9 mouse cellular contexts compared by ENCODE assay signal in genomic region chr14:20258185-20259113, GRCm38 (mm10). TPM values are rescaled to one million over a fixed set of nuclear protein-coding genes. Genes with fewer than 3 reads are reported as not detected.
DNase-seq lines count a peak whose midpoint lies in the region; ATAC-seq and TF ChIP-seq lines count a peak whose summit lies in the region.
"Had no signal": no experiment of that assay in that cellular context is flagged by ENCODE, and none has a peak within 500 bp of the region (broad histone marks: within the 10 kb centered on the region; RNA-seq: fewer than 3 reads in every experiment).

No protein-coding gene starts in this region.

- 0 out of 2 replicates have a peak, but pooled peaks have one; percentile 57 for ATAC-seq in erythroid progenitor cell, adult 5-6 weeks (replicated peaks; ENCODE audit: low FRiP score, poor library complexity, severe bottlenecking)

- no peak overlapping the region for H3K4me2 ChIP-seq in CH12.LX (ENCODE audit: insufficient read depth, low read depth, poor library complexity, severe bottlenecking)
- H3K4me2 ChIP-seq: heart, embryonic 13.5 days had no signal

- peak; percentile 76 for DNase-seq in CH12.LX (ENCODE audit: extremely low read depth)
- peak; percentile 85 for DNase-seq in brain, embryonic 14.5 days (ENCODE audit: low read depth)
- DNase-seq in heart, postnatal 36 days, result peak; percentile 77 to 85
- peak; percentile 40 for DNase-seq in large intestine, adult 2 months (ENCODE audit: low read depth, low spot score)
- peak; percentile 78 for DNase-seq in lung, adult 2 months
- DNase-seq in ovary, adult 18-20 months (ENCODE audit: low spot score), result peak; percentile 41
- peak; percentile 36 to 37 for DNase-seq in thymus, adult 18-20 months

- no peak for TF ChIP-seq EP300 in CH12.LX (IDR thresholded peaks at IDR 0.05; ENCODE audit: low read length)

- H3K4me3 ChIP-seq in CH12.LX (replicated peaks in 1 of 3; ENCODE audit: low read depth in 2 of 3, low read length in 2 of 3, poor library complexity in 1 of 3), result no peak overlapping the region
- H3K4me3 ChIP-seq in lung, adult 2 months (replicated peaks; ENCODE audit: extremely low read depth, low read depth, low read length), result no peak overlapping the region
- H3K4me3 ChIP-seq: heart, embryonic 13.5 days had no signal

- H3K9ac ChIP-seq in CH12.LX (ENCODE audit: insufficient read depth, low read depth), result no peak overlapping the region
- H3K9ac ChIP-seq: heart, embryonic 13.5 days had no signal

- TF ChIP-seq CTCF in CH12.LX (conservative IDR thresholded peaks at IDR 0.05 in 1 of 2, IDR thresholded peaks at IDR 0.05 in 1 of 2; ENCODE audit: low read depth in 2 of 2, low read length in 2 of 2), result peak; percentile 93 to 97
- peak; percentile 94 for TF ChIP-seq CTCF in brain, embryonic 14.5 days (IDR thresholded peaks at IDR 0.05; ENCODE audit: borderline replicate concordance, extremely low read depth, insufficient read depth, insufficient read length)
- peak; percentile 99 for TF ChIP-seq CTCF in lung, adult 2 months (IDR thresholded peaks at IDR 0.05; ENCODE audit: insufficient read depth, low read length)

- TF ChIP-seq POLR2A in CH12.LX (IDR thresholded peaks at IDR 0.05; ENCODE audit: low read depth, low read length), result no peak
- TF ChIP-seq POLR2A in brain, embryonic 14.5 days (IDR thresholded peaks at IDR 0.05; ENCODE audit: borderline replicate concordance, extremely low read depth, insufficient read depth, insufficient read length, poor library complexity, severe bottlenecking), result no peak
- TF ChIP-seq POLR2A in lung, adult 2 months (IDR thresholded peaks at IDR 0.05; ENCODE audit: borderline replicate concordance, extremely low read depth, low read depth, low read length), result no peak

- peaks cover 53% of the 10 kb centered on the region for H3K27me3 ChIP-seq in CH12.LX (replicated peaks)

- dilution Hi-C loops in CH12.LX (cut with MboI; ENCODE audit: extremely low pct_ligation_motif_present, extremely low pct_unique_long_range_greater_than_20kb, low sequenced_read_pairs), result no loop called here

- no peaks in the 10 kb centered on the region for H3K36me3 ChIP-seq in CH12.LX (replicated peaks in 1 of 2; ENCODE audit: control insufficient read depth in 1 of 2, insufficient read depth in 1 of 2, low read length in 1 of 2)
- H3K36me3 ChIP-seq: heart, embryonic 13.5 days had no signal

- no peaks in the 10 kb centered on the region for H3K4me1 ChIP-seq in CH12.LX (ENCODE audit: control insufficient read depth in 1 of 2, insufficient read depth in 2 of 2)
- H3K4me1 ChIP-seq in lung, adult 2 months (ENCODE audit: control insufficient read depth, insufficient read depth, low read length), result no peaks in the 10 kb centered on the region
- H3K4me1 ChIP-seq: heart, embryonic 13.5 days had no signal

- no peak overlapping the region for H3K27ac ChIP-seq in CH12.LX (ENCODE audit: insufficient read depth, low read depth)
- H3K27ac ChIP-seq: heart, embryonic 13.5 days had no signal

- 38% methylated on average over 8 of the region's 8 CpGs for WGBS in large intestine, adult 2 months
- 56% methylated on average over 8 of the region's 8 CpGs for WGBS in lung, adult 2 months

- no peaks in the 10 kb centered on the region for H3K9me3 ChIP-seq in CH12.LX (replicated peaks; ENCODE audit: low read length)
- H3K9me3 ChIP-seq: heart, embryonic 13.5 days had no signal

- peak; percentile 97 for TF ChIP-seq RAD21 in CH12.LX (IDR thresholded peaks at IDR 0.05; ENCODE audit: low read depth, low read length)

- H3K79me2 ChIP-seq in CH12.LX (replicated peaks; ENCODE audit: control insufficient read depth, extremely low read depth, insufficient read depth, poor library complexity, severe bottlenecking), result no peaks in the 10 kb centered on the region

- in situ Hi-C loops in CH12.LX (cut with MboI; ENCODE audit: low pct_ligation_motif_present, low pct_unique_long_range_greater_than_20kb, low sequenced_read_pairs), result loop anchor here (25.0 kb wide), 1 partner anchor 421 kb away; no protein-coding TSS in a partner anchor

- intact Hi-C loops in heart, postnatal 36 days (cut with DNase I), result loop anchor here (1.0 to 5.0 kb wide), 3 partner anchors 144 to 416 kb away; no protein-coding TSS in a partner anchor

TF ChIP-seq in CH12.LX, 34 proteins besides CTCF, POLR2A, EP300 and RAD21:
- peak; percentile 17; the same call in 1 of the 2 replicates for TF ChIP-seq MAX (IDR thresholded peaks at IDR 0.05; ENCODE audit: low read length)
- peak; percentile 46; the same call in 1 of the 2 replicates for TF ChIP-seq SIN3A (IDR thresholded peaks at IDR 0.05; ENCODE audit: low read length)
- no peak for TF ChIP-seq HCFC1 (IDR thresholded peaks at IDR 0.05; ENCODE audit: low read depth, low read length)
- no peak for TF ChIP-seq E2F4 (IDR thresholded peaks at IDR 0.05; ENCODE audit: insufficient replicate concordance, low read depth, low read length)
- no peak for TF ChIP-seq JUN (IDR thresholded peaks at IDR 0.05; ENCODE audit: insufficient read depth, low read depth, low read length)
- no peak for TF ChIP-seq MYC (IDR thresholded peaks at IDR 0.05; ENCODE audit: low read depth, low read length)
- TF ChIP-seq USF2 (conservative IDR thresholded peaks at IDR 0.05; ENCODE audit: low read depth, low read length), result no peak
- no peak for TF ChIP-seq ZKSCAN1 (IDR thresholded peaks at IDR 0.05; ENCODE audit: borderline replicate concordance, low read depth, low read length)
- no peak for TF ChIP-seq USF1 (IDR thresholded peaks at IDR 0.05; ENCODE audit: low read depth, low read length)
- TF ChIP-seq ZC3H11A (IDR thresholded peaks at IDR 0.05; ENCODE audit: low read depth, low read length), result peak; percentile 99
- TF ChIP-seq GABPA (IDR thresholded peaks at IDR 0.05; ENCODE audit: insufficient replicate concordance, low read depth, low read length), result no peak
- TF ChIP-seq RCOR1 (conservative IDR thresholded peaks at IDR 0.05; ENCODE audit: low read depth, low read length), result no peak
- TF ChIP-seq ETS1 (conservative IDR thresholded peaks at IDR 0.05; ENCODE audit: low read depth, low read length), result no peak
- TF ChIP-seq JUND (conservative IDR thresholded peaks at IDR 0.05; ENCODE audit: low read depth, low read length), result peak; percentile 22; the same call in 1 of the 2 replicates
- TF ChIP-seq KAT2A (IDR thresholded peaks at IDR 0.05; ENCODE audit: insufficient replicate concordance, low read length), result no peak
- TF ChIP-seq SMC3 (IDR thresholded peaks at IDR 0.05; ENCODE audit: low read depth, low read length), result peak; percentile 100
- TF ChIP-seq ZNF384 (IDR thresholded peaks at IDR 0.05; ENCODE audit: low read depth, low read length), result no peak
- TF ChIP-seq NELFE (IDR thresholded peaks at IDR 0.05; ENCODE audit: low read depth, low read length), result peak; percentile 53; the same call in 1 of the 2 replicates
- TF ChIP-seq BHLHE40 (IDR thresholded peaks at IDR 0.05; ENCODE audit: low read depth, low read length), result no peak
- no peak for TF ChIP-seq MXI1 (IDR thresholded peaks at IDR 0.05; ENCODE audit: low read depth, low read length)
- no peak for TF ChIP-seq ELF1 (IDR thresholded peaks at IDR 0.05; ENCODE audit: low read depth, low read length)
- peak; percentile 24; the same call in 1 of the 2 replicates for TF ChIP-seq NRF1 (IDR thresholded peaks at IDR 0.05; ENCODE audit: low read depth, low read length)
- TF ChIP-seq IRF4 (IDR thresholded peaks at IDR 0.05; ENCODE audit: low read depth, low read length), result no peak
- TF ChIP-seq MEF2A (IDR thresholded peaks at IDR 0.05; ENCODE audit: borderline replicate concordance, low read depth, low read length), result peak; percentile 59; the same call in 1 of the 2 replicates
- TF ChIP-seq MAFK (IDR thresholded peaks at IDR 0.05; ENCODE audit: insufficient replicate concordance, low read length), result peak; percentile 45; the same call in 1 of the 2 replicates
- TF ChIP-seq POLR2AphosphoS2 (IDR thresholded peaks at IDR 0.05; ENCODE audit: low read depth, low read length), result no peak
- no peak for TF ChIP-seq MAZ (IDR thresholded peaks at IDR 0.05; ENCODE audit: low read depth, low read length)
- no peak for TF ChIP-seq PAX5 (IDR thresholded peaks at IDR 0.05; ENCODE audit: low read length)
- no peak for TF ChIP-seq UBTF (IDR thresholded peaks at IDR 0.05; ENCODE audit: low read depth, low read length)
- no peak for TF ChIP-seq ZMIZ1 (IDR thresholded peaks at IDR 0.05; ENCODE audit: low read depth, low read length)

RNA-seq across cellular contexts. Expression of gene Kcnk16, which starts 10.6 kb away (rescaled TPM):
- total RNA-seq in CH12.LX (2012; rRNA removed) (not detected in 2 replicates), CH12.LX (2014; rRNA removed) (not detected in 2 replicates)
- not detected in 2 replicates for polyA plus RNA-seq in CH12.LX (2012; ENCODE audit: insufficient read length, low read depth)
- polyA plus RNA-seq in brain, embryonic 14.5 days (2012; rRNA removed), result 0.05 TPM in 1 of 2 replicates, not detected in the other
- not detected in 2 replicates for total RNA-seq in erythroid progenitor cell, adult 5-6 weeks (2015; ENCODE audit: low replicate concordance)
- not detected in 2 replicates for total RNA-seq in erythroid progenitor cell, adult 5-6 weeks (2017; ENCODE audit: low replicate concordance)
- total RNA-seq in heart, postnatal 36 days (2021), result not detected
- polyA plus RNA-seq in large intestine, adult 2 months (2012; rRNA removed), result 0.55 and 0.64 TPM in 2 replicates
- polyA plus RNA-seq in lung, adult 2 months (2012; rRNA removed), result 0.12 TPM in 1 of 2 replicates, not detected in the other

RNA-seq across cellular contexts. Expression of gene Nudt13, which starts 36.0 kb away (rescaled TPM):
- total RNA-seq in CH12.LX (2012; rRNA removed) (11.2 and 14.8 TPM in 2 replicates), CH12.LX (2014; rRNA removed) (10.9 and 12.9 TPM in 2 replicates)
- polyA plus RNA-seq in CH12.LX (2012; ENCODE audit: insufficient read length, low read depth), result 11.1 and 11.4 TPM in 2 replicates
- 16.5 and 17.4 TPM in 2 replicates for polyA plus RNA-seq in brain, embryonic 14.5 days (2012; rRNA removed)
- 1.8 and 5.0 TPM in 2 replicates for total RNA-seq in erythroid progenitor cell, adult 5-6 weeks (2015; ENCODE audit: low replicate concordance)
- total RNA-seq in erythroid progenitor cell, adult 5-6 weeks (2017; ENCODE audit: low replicate concordance), result 3.9 and 15.0 TPM in 2 replicates
- total RNA-seq in heart, postnatal 36 days (2021), result 10 to 100 TPM; 28.3 to 35.8 TPM
- 10.0 and 14.3 TPM in 2 replicates for polyA plus RNA-seq in large intestine, adult 2 months (2012; rRNA removed)
- polyA plus RNA-seq in lung, adult 2 months (2012; rRNA removed), result 15.1 and 20.8 TPM in 2 replicates
